Mouse (Mus musculus) stomach, embryonic 16.5 days (tissue): ENCODE measurements around the gene Qpctl. TPM values are rescaled to one million over a fixed set of nuclear protein-coding genes. Genes with fewer than 3 reads are reported as not detected.
A peak's percentile ranks its signal among the peaks of the same experiment; 100 is the strongest.

Experiments
- ATAC-seq: fragments of 200-750 bp; cut with Nextera tagmentation; 2 replicates; pipeline ENCODE4 v1.8.0; 2017; ENCODE audit warnings: moderate number of reproducible peaks, moderate TSS enrichment; ENCODE audit not compliant: insufficient read depth, low FRiP score
- H3K27ac ChIP-seq: fragments of 300-500 bp; sonication (generic); 2 replicates; pipeline ENCODE4 v1.5.1; 2014; ENCODE audit warnings: low read length
- H3K27me3 ChIP-seq: fragments of 300-500 bp; sonication (generic); 2 replicates; pipeline ENCODE4 v1.6.1; 2014; ENCODE audit warnings: low read length, control low read depth, mixed read lengths; ENCODE audit not compliant: control insufficient read depth, insufficient read depth
- H3K36me3 ChIP-seq: fragments of 300-500 bp; sonication (generic); 2 replicates; pipeline ENCODE4 v1.6.1; 2014; ENCODE audit warnings: low read length; ENCODE audit not compliant: control insufficient read depth, insufficient read depth
- H3K4me1 ChIP-seq: fragments of 300-500 bp; sonication (generic); 2 replicates; pipeline ENCODE4 v1.6.1; 2014; ENCODE audit warnings: low read length, control low read depth, mixed read lengths; ENCODE audit not compliant: control insufficient read depth, insufficient read depth
- H3K4me2 ChIP-seq: fragments of 300-500 bp; sonication (generic); 2 replicates; pipeline ENCODE4 v1.6.1; 2014; ENCODE audit warnings: low read depth, low read length, mixed read lengths
- H3K4me3 ChIP-seq: fragments of 300-500 bp; sonication (generic); replicated peaks from 2 replicates; pipeline ENCODE4 v1.5.1; 2014; ENCODE audit warnings: mild to moderate bottlenecking, low read length
- H3K9ac ChIP-seq: fragments of 300-500 bp; sonication (generic); 2 replicates; pipeline ENCODE4 v1.6.1; 2014; ENCODE audit warnings: low read length
- H3K9me3 ChIP-seq: fragments of 300-500 bp; sonication (generic); replicated peaks from 2 replicates; pipeline ENCODE4 v1.6.1; 2016; ENCODE audit warnings: low read length, control low read depth; ENCODE audit not compliant: control insufficient read depth
- WGBS: fragments of 180-500 bp; shearing (Covaris S2); extraction: QIAGEN DNeasy Blood & Tissue Kit; methylation state at CpG from one replicate; pipeline ENCODE4 v1.1.7; 2014; 5-methylcytosine and 5-hydroxymethylcytosine counted together
- microRNA counts: library from miRNA; unstranded; fragments of <30 nt; microRNA quantifications from one replicate; lab custom pipeline; 2016
- microRNA-seq: library from miRNA; unstranded; fragments of <30 nt; microRNA quantifications from one replicate; pipeline ENCODE4, GENCODE M21; 2016
- polyA plus RNA-seq: library from polyadenylated mRNA; unstranded; fragments of >200 nt; fragmentation: Nextera tagmentation; extraction: Ambion mirVana; gene quantifications from 2 replicates; pipeline ENCODE4 v1.2.1, GENCODE M21; 2015

Qpctl gene
- polyA plus RNA-seq, 1 experiment from 2014 or later: 14.8 TPM

DNA sequence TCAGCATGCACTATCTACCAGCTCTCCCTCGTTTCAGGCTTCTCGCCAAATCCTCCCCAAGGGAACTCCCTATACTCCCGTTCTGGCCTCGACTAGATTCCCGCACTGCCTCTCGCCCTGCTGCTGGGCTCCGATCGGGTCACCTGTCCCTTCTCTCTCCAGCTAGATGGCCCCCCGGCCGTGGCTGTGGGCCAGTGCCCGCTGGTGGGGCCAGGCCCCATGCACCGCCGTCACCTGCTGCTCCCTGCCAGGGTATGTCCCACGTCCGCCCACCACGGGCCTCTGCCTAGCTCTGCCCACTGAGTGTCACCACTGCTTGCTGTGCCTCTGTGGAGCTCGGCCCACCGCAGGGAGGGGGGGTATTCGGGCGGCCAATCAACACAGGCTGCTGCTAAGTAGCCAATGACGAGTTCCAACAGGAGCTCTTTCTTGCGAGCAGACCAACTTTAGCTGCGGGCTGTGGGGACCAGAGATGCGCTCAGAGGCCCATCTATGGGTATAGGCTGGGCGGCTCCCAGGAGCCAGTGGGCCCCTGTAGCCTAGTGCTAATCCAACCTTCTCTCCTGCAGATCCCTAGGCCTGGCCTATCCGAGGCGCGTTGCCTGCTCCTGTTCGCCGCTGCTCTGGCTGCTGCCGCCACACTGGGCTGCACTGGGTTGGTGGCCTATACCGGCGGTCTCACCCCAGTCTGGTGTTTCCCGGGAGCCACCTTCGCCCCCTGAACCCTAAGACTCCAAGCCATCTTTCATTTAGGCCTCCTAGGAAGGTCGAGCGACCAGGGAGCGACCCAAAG is 56.5 kb downstream of the Qpctl start:
- peak; percentile 25 for ATAC-seq
- WGBS: 8% methylated on average over 38 of the region's 38 CpGs
- no peaks in the 10 kb centered on the region for H3K27me3 ChIP-seq

DNA sequence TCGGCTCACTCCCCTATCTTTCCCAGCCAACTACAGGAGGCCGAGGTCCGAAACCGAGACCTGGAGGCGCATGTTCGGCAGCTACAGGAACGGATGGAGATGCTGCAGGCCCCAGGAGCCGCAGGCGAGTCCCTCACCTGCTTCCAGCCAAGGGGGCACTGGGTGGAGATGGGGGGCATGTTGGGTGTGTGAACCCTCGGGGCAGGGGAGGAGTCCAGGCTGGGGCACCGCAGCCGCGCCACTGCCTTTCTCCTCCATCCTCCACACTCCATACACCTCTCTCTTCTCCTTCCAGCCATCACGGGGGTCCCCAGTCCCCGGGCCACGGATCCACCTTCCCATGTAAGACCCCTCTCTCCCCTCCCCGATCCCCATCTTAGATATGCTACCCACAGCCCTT is 57.2 kb downstream of the Qpctl start:
- WGBS: 52% methylated on average over 17 of the region's 17 CpGs

More for the DNA sequence above, 56.5 kb downstream of the Qpctl start:
- Histone ChIP-seq H3K9ac (peak overlapping the region; percentile 70), H3K36me3 (peaks cover 12% of the 10 kb centered on the region; the same call in 1 of the 2 replicates), H3K4me3 (peak overlapping the region; percentile 76), H3K9me3 (no peaks in the 10 kb centered on the region), H3K27ac (peak overlapping the region; percentile 94), H3K4me2 (peak overlapping the region; percentile 89), H3K4me1 (peaks cover 33% of the 10 kb centered on the region)

More for the DNA sequence above, 57.2 kb downstream of the Qpctl start:
- H3K27ac ChIP-seq: peak overlapping the region; percentile 94; the same call in 1 of the 2 replicates
- H3K4me3 ChIP-seq: no peak overlapping the region
- H3K9ac ChIP-seq: peak overlapping the region; percentile 70
- H3K9me3 ChIP-seq: no peaks in the 10 kb centered on the region
- peaks cover 15% of the 10 kb centered on the region; the same call in 1 of the 2 replicates for H3K36me3 ChIP-seq
- no peak for ATAC-seq
- H3K4me2 ChIP-seq: no peak overlapping the region
- H3K4me1 ChIP-seq: peaks cover 28% of the 10 kb centered on the region
- H3K27me3 ChIP-seq: no peaks in the 10 kb centered on the region

MicroRNA genes within 50 kb of the gene (microRNA counts, 519-probe panel; counts per million panel counts)
- microRNA mmu-miR-330 (lab: Ali Mortazavi, UCI): 1,796 counts per million, percentile 31 among the panel's probes with 10 or more counts

Small RNA genes lying within 50 kb of the gene (microRNA-seq; reads per million reads assigned to microRNA genes)
- gene Mir330: 186 reads per million, percentile 61 among the genes with 10 or more reads in this experiment

Other genes starting within 250 kb of the Qpctl start
- 16.7 and 21.2 TPM in 2 replicates for gene Ccdc61, start 238.9 kb downstream of the Qpctl start, polyA plus RNA-seq
- gene Nova2, start 223.4 kb downstream of the Qpctl start, polyA plus RNA-seq: 0.39 and 0.62 TPM in 2 replicates
- not detected in 2 replicates for gene Nanos2, start 161.9 kb downstream of the Qpctl start, polyA plus RNA-seq
- 1.6 and 2.3 TPM in 2 replicates for gene Mypop, start 158.0 kb downstream of the Qpctl start, polyA plus RNA-seq
- 10.7 and 14.3 TPM in 2 replicates for gene Irf2bp1, start 145.2 kb downstream of the Qpctl start, polyA plus RNA-seq
- 32.5 and 37.1 TPM in 2 replicates for gene Foxa3, start 125.8 kb downstream of the Qpctl start, polyA plus RNA-seq
- gene Sympk, start 124.9 kb downstream of the Qpctl start, polyA plus RNA-seq: 20.2 and 22.5 TPM in 2 replicates
- gene Rsph6a, start 94.6 kb downstream of the Qpctl start, polyA plus RNA-seq: not detected in 2 replicates
- 7.7 and 8.3 TPM in 2 replicates for gene Dmwd, start 73.1 kb downstream of the Qpctl start, polyA plus RNA-seq
- gene Dmpk, start 65.4 kb downstream of the Qpctl start, polyA plus RNA-seq: 84.7 and 98.1 TPM in 2 replicates
- 8.8 and 10.4 TPM in 2 replicates for gene Six5, start 54.7 kb downstream of the Qpctl start, polyA plus RNA-seq
- gene Gm4969, start 30.9 kb downstream of the Qpctl start, polyA plus RNA-seq: 2.2 and 2.5 TPM in 2 replicates
- gene Fbxo46, start 29.4 kb downstream of the Qpctl start, polyA plus RNA-seq: 13.5 and 15.3 TPM in 2 replicates
- 123 and 136 TPM in 2 replicates for gene Snrpd2, start 431 bp upstream of the Qpctl start, polyA plus RNA-seq
- 1.6 and 2.4 TPM in 2 replicates for gene Gipr, start 16.8 kb upstream of the Qpctl start, polyA plus RNA-seq
- 10.9 and 11.4 TPM in 2 replicates for gene Eml2, start 27.1 kb upstream of the Qpctl start, polyA plus RNA-seq
- 1.4 and 1.7 TPM in 2 replicates for gene Gpr4, start 63.2 kb upstream of the Qpctl start, polyA plus RNA-seq
- 33.0 and 34.5 TPM in 2 replicates for gene Opa3, start 79.0 kb upstream of the Qpctl start, polyA plus RNA-seq
- gene Vasp, start 122.5 kb upstream of the Qpctl start, polyA plus RNA-seq: 77.8 and 85.6 TPM in 2 replicates
- 0.17 TPM in 1 of 2 replicates, not detected in the other for gene Ppm1n, start 130.8 kb upstream of the Qpctl start, polyA plus RNA-seq
- gene Rtn2, start 133.3 kb upstream of the Qpctl start, polyA plus RNA-seq: 14.8 and 21.7 TPM in 2 replicates
- 0.25 and 0.27 TPM in 2 replicates for gene Fosb, start 160.8 kb upstream of the Qpctl start, polyA plus RNA-seq
- gene Ercc1, start 195.5 kb upstream of the Qpctl start, polyA plus RNA-seq: 61.4 and 66.5 TPM in 2 replicates
- 22.9 and 23.0 TPM in 2 replicates for gene Cd3eap, start 210.2 kb upstream of the Qpctl start, polyA plus RNA-seq
- gene Ppp1r13l, start 210.5 kb upstream of the Qpctl start, polyA plus RNA-seq: 7.8 and 9.6 TPM in 2 replicates
- 11.7 and 11.8 TPM in 2 replicates for gene Ercc2, start 232.7 kb upstream of the Qpctl start, polyA plus RNA-seq